Mouse (Mus musculus) fat pad, adult 2 months (tissue): ENCODE data around the gene Hoxb2.

Experiments
- DNase-seq: peaks from one replicate; pipeline ENCODE4 v3.0.0-alpha.2; 2011; ENCODE audit warnings: low read depth, low spot score; ENCODE audit errors: extremely low read depth

Hoxb2 gene

DNA sequence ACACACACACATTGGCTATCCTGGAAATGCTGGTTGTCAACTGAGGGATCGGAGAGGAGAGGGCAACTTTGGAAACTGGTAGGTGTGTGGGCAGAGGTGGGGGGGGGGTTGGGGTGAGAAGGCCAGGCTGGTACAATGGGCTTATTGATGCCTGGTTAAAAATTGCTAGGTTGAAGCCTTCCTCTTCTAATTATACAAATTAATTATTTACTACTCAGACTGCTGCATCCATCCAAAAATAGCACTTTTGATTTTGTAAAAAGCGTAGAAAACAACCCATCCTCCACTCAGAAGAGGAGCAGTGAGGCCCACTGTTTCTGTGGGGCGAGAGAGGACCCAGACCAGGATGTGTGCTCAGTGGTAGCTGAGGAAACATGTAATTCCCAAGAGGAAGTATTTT is 15.3 kb upstream of the Hoxb2 start:
- no peak for DNase-seq

DNA sequence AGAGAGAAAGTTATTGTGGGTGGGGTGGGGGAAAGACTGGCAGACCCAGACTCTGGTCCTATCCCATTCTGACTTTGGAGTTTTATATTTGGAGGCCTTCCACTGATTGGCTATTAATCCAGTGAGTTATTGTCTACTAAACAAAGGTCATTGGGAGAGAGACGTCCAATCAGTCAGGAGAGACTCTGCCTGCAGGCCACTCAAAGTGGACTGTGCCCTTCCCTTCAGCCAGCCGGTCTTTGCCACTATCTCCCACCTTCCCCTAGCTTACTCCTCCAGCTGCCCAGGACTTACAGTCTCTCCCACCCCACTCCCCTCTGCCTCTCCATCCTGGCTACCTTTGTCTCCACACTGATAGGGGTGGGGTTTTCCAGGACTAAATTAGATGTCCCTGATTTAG is 13.7 kb upstream of the Hoxb2 start:
- DNase-seq = no peak

DNA sequence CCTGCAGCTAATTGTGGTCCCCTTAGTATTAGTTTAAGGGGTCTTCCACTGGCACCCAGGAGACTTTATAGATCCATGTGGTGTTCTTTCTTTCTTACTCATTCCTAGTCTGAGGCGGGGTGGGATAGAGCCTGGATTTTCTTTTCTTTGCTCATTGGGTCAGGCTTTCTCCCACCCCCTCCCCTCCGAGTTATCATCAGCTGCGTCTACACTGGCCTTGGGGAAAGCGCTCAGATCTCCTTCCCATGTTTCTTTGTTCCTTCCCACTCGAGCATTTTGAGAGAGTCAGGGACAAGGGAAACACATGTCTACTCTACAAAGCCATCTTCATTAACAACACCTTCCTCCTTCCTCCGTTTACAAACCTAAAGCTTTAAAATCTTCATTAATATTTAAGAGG is 13.3 kb upstream of the Hoxb2 start:
- no peak for DNase-seq

DNA sequence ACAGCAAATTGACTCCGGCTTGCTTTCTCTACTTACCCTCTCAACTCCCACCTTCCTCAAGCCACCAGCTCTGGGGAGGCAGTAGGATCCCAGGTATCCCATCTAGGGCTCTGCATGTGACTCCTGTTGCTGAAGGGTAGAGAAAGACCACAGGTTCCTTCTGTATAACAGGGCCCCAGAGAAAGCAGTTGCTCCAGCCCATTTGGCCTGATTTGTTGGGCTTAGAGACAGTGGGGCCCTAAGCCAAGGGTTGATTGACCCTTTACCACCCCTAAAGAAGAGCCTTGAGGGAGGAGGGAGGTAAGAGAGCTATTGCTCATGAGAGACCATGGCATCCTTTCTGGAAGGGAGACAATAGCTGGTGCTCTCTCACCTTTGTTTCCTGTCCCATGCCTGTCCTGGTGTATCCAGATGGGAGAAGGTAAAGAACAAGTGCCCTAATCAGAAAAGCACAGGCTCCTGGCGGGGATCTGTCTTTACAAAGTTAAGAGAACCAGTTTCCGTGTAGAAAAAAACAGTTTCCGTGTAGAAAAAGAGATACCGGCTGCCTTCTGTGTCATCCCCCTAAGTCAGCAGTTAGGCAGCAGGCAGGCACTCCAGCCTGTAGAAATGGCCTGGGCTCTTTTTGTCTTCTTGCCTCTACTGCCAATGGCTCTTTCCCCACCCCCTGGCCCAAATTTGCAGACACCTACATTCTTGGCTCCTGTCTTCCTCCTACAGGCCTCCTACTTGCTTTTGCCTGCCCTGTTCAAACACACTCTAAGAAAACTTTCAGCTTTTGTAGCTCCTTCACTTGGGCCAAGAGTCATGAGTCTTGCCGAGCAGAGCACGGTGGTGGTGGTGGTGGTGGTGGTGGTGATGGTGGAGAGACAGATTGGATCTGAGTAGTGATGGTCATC is 11.1 kb upstream of the Hoxb2 start:
- DNase-seq = no peak

DNA sequence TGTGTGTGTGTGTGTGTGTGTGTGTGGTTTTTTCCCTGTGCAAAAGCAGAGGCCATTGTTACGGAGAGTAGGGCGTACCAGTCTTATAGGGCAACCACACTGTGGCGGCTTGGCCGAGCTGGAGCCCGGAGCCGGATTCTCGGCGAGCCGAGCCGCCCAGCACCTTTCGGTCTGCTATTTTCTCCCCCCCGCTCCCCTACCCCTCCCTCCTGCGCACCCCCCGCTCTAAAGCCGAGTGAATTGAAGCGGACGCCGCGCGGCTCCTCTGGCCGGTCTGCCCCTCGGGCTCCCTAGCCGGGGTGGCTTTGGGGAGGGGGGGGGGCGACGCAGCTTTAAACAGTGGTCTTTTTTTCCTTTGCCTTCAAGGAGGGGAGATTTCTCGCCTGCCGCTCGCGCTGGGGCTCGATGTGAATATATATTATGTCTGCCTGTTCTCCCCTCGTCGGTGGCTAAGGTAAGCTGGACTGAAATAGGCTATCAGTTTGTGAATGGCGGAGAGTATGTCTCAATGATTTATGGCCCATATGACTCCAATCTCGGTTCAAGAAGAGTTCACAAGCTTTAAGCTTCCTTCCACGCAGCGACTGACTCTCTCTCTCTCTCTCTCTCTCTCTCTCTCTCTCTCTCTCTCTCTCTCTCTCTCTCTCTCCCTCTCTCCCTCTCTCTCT is 9.5 kb upstream of the Hoxb2 start:
- DNase-seq = no peak

DNA sequence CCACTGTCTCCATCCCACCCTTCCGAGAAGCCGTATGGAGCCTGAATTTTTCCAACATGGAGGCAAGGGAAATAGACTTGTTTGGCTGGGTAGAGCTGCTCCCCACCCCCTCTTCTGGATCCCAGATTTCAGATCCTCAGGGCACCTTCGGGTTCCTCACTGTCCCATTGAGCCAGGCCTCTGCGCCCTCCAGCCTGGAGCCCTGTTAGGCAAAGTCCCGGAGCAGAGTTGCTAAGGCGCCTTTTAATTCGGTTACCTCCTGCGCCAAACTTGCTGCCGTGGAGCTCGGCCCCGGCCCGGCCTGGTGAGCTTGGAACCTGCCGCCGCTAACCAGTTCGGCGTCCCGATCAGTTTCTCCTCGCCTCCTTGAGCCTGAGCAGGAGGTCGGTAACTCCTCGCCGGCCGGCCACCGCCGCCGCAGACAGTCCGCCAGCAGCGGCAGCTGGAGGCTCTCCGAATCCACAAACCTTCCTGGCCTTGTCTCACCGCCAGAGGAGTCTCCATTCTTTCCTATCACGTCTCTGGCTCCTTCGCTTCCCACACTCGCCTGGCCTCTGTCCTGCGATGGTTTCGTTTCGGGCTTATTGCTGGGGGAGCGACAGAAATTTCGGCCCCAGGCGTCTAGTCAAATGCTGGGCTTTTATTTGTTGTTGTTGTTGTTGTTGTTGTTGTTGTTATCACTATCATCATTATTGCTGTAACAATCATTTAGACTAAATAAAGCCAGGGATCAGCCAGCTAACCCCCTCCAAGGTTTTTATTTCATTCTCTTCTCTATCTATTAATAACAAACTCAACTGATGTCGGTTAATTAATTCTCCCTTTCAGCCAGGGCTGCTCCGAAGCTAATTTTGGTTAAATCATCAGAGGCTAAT is 8.4 kb upstream of the Hoxb2 start:
- DNase-seq = no peak

DNA sequence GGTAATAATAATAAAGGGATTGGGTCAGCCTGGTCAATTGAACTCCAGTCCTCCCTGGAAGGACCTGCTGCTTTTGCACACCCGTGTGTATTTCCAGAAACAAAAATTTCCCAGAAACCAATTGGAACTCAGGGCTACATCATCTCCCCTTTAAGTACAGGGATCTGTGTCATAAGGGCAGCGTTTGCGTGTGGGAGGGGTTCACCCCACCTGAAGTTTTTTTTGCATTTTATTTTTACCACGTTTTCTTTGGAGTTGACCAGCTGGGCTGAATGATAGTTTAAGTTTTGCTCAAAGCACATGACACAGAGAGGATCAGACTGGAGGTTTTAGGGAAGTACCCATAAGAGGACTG is 7.8 kb upstream of the Hoxb2 start:
- no peak for DNase-seq

DNA sequence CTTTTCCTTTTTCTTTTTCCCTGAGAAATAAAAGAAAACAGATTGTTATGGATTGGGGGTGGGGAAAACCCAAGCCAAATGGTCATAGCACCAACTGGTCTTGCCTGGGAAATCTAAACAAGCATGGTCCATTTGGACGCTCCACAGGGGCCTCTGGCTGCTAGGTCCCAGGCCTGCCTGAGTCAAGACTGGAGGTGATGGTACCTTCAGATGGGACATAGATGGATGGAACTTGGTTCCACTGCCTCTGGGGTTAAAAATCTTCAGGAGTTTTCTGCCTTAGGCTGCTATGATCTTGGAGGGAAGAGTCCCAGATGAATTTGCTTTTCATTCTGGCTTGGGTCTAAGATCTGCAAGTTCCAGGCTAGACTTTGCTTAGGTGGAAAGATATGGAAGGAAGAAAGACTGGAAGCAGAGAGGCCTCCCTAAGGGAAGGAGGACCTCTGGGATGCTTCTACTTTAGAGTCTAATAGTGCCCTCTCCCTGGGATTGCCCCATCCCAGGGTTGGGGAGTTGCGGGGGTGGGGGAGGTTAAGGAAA is 7.0 kb upstream of the Hoxb2 start:
- no peak for DNase-seq

DNA sequence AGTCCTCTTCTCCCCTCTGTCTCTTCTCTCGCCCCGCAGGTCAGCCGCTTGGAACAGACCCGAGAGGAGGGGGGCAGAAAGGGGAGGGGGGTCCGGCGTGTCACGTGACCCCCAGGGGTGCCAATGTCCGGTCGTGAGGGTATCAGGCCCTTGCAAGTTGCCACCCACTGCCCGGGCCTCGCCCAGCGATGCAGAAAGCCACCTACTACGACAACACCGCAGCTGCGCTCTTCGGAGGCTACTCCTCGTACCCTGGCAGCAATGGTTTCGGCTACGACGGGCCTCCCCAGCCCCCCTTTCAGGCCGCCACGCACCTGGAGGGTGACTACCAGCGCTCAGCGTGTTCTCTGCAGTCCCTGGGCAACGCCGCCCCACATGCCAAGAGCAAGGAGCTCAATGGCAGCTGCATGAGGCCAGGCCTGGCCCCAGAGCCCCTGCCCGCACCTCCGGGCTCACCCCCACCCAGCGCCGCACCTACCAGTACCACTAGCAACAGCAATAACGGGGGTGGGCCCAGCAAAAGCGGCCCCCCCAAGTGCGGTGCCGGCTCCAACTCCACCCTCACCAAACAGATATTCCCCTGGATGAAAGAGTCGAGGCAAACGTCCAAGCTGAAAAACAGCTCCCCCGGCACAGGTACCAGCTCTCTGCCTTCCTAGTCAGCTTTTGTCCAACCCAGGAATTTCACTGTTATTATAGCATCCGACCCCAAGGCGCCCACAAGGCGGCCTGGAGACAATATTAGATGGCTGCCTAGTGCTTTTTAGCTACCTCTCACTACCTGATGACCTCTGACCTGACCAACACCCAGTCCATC is 6.1 kb upstream of the Hoxb2 start:
- DNase-seq = no peak

DNA sequence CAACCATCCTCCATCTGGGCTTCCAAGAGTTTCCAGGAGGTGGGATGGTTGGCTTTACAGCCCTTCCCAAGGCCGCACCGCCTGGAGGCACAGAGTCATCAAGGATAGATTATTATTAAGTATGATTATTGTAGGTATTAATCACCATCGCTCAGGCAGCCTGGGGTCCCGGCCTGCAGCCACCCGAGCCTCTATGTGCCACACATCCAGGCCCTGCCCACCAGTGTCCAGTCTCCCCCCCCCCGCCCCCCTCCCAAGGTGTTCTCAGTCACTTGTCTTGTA is 5.5 kb upstream of the Hoxb2 start:
- no peak for DNase-seq

DNA sequence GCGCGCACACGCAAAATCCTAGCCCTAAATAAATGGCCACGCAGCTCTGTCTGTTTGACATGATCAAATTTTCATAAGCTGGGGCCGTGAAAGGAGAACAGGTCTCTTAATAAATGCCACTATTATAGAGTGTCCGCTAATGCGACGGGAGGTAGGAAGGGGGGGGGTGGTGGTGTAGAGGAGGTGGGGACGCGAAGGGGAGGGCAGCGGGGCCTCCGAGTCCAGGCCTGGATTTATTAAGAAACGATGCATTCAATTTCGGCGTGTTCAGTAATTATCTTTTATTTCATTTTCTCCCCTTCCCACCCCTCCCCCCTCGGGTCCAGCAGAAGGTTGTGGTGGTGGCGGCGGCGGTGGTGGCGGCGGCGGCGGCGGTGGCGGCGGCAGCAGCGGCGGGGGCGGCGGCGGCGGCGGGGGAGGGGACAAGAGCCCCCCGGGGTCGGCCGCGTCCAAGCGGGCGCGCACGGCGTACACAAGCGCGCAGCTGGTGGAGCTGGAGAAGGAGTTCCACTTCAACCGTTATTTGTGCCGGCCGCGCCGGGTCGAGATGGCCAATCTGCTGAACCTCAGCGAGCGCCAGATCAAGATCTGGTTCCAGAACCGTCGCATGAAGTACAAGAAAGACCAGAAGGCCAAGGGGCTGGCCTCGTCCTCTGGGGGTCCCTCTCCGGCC is 5.0 kb upstream of the Hoxb2 start:
- DNase-seq = no peak

DNA sequence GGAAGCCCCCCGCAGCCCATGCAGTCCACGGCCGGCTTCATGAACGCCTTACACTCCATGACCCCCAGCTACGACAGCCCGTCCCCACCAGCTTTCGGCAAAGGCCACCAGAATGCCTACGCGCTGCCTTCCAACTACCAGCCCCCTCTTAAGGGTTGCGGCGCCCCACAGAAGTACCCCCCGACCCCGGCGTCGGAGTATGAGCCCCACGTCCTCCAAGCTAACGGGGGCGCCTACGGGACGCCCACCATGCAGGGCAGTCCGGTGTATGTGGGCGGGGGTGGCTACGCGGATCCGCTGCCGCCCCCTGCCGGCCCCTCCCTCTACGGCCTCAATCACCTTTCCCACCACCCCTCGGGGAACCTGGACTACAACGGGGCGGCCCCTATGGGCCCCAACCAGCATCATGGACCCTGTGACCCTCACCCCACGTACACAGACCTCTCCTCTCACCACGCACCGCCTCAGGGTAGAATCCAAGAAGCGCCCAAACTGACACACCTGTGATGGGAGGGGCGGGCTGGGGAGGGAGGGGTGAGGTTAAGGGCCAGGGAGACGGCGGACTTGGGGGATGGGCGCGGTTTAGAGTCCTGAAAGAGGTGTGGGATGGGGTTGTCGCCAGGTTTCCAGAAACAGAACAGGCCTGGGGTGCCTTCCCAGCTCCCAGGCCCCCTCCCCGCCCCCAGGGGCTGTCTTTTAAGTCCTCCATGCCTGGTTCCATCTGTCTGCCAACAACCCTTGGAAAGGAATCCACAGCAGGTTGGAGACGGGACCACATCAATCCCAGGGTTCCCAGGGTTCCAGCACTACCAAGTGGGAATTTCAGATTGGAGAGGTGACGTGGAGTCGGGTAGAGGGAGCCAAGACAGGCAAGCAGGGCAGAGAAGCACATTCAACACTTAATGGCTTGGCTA is 4.2 kb upstream of the Hoxb2 start:
- DNase-seq = no peak

DNA sequence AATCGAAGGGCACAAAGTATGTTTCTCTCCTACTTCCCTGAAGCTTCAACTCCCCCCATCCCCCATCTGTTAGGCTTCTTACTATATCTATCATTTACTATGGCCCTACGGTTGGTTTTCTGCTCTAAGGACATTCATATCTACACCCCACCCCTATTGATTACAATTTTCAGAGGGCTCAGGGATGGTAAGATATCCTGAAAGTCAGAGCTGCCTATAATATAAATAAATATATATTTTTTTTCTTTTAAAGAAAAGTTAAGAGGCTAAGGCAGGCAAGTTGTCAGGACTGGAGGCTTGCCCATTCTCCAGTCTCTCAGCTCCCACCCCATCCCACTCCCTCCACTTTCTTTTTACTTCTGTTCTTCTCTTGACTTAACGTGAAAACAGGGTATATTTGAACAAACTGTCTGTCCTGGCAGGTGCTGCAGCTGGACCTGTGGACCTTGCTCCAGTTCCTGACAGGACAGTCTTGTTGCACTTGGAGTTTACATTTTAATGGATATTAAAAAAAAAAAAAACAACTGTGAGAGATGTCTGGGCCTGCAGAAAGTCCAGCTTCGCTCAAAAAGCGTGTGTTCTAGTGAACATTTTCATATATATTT is 3.3 kb upstream of the Hoxb2 start:
- DNase-seq = no peak

DNA sequence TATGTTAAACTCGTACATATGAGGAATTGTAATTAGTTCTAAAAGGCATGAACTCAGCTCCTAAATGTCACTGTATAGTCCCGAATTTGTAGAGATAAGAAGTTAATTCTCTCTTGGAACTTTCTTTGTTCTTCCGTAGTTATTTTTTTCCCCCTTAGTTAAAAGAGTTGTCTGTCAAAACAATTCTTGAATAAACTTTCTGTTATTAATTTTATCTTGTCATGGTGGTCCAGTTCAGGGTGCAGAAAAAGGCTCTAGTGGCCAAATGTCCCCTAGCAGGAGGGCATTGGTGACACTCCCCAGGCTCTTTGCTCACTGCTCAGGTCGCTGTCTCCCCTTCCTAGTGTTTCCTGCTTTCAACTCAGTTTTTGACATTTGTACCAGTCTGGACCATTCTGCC is 2.6 kb upstream of the Hoxb2 start:
- no peak for DNase-seq

DNA sequence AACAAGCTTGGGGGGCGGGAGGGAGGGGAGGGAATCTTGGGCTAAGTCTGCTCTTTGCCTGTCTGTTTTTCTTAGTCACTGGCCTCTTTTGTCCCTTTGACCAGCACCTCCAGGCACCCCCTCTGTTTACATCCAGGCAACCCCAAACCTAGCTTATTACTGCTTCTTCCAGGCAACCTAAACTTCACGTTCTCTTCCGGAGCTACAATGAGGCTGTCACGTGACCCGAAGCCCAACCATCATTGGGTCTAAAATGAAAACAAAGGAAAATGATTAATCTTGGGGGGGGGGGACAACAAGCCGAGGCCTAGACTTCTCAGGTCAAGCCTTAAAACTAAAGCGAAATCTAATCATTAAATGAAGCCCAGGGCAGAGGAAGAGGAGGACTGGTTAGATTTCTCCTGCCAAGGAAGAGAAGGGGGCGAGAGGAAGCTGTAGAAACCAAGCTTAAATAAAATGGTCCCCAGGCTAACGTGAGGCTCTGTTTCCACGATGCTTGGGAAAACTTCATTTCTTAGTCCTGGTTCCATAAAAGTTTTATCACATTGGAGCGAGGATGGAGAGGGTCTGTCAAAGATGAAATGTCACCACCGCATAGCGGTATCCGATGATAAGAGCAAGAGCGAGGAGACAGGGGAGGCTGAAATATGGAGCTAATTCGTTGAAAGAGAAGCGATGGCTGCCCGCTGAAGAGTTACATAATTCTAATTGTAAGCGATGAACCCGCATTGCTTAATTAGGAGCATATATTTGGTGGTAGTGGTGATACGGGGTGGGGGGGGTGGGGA is 2.0 kb upstream of the Hoxb2 start:
- no peak for DNase-seq

DNA sequence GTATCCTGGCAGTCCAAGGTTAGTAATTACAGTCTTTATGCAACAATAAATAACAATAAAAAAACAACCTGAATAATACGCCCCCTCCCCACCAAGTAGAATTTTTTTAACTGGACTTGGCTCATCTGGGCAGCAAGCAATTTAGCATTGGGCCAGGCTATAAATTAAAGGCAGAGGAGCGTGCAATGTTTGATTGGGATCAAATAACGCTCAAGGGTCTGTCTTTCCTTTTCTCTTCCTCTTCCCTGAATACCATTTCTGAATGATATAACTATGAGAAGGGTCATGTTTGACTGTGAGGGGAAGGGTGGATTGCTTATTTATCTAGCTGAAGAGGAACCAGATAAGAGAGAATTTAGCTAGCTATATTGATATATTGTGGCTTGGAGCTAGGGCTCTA is 1.3 kb upstream of the Hoxb2 start:
- no peak for DNase-seq

DNA sequence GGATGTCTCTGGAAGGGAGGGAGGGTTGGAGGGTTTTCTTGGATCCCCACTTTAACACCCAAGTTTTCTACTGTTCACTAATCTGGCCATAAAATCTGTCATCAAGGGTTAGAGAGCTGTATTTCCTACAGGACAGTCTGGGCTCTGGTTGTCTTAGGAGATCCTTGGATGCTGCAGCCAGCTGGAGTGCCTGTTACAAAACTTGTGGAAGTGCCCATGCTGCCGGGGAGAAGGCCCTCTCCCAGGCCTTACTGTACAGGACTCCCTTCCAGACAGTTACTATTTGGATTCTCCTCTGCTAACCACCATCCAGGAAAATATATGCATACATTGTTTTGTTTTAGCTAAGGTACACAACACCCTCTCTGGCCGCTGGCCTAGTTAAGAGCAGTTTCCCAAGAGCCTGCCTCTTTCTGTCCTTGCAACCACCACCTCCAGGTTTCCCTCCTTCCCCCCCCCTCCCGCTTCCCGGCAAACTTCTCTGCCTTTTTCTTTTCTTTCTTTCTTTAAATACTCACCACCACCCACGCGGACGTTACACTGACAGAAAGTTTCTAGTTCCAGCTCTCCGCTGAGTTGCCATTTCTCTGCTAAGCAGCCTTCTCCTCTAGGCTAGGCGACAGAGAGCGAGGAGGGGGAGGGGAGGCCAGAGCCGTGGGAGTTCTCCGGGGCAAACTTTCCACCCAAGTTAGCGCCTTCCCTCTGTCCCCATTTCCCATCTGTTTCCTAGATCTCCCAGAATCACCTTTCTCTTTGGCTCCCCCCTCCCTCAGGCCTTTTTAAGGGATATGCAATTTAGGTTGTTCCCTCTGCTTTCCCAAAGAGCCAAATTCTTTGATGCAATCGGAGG is 609 bp upstream of the Hoxb2 start:
- DNase-seq = no peak
